Mouse (Mus musculus): ENCODE results near the gene Mvb12b. TPM values are rescaled to one million over a fixed set of nuclear protein-coding genes. Genes with fewer than 3 reads are reported as not detected.

Mvb12b gene
- polyA plus RNA-seq, 1 experiment from 2014 or later = 12.7 TPM

GRCm38 (mm10) chr2:33750611-33751010 lies 137.1 kb downstream of the Mvb12b start:
- Histone ChIP-seq H3K27me3 (no peaks in the 10 kb centered on the region), H3K9me3 (replicated peaks) (no peaks in the 10 kb centered on the region), H3K4me2 (no peak overlapping the region), H3K9ac (no peak overlapping the region), H3K4me3 (no peak overlapping the region), H3K27ac (no peak overlapping the region), H3K4me1 (replicated peaks) (peaks cover 41% of the 10 kb centered on the region), H3K36me3 (peaks cover 3% of the 10 kb centered on the region; the same call in 1 of the 2 replicates)
- ATAC-seq (replicated peaks; ENCODE audit: insufficient number of reproducible peaks, insufficient read depth, low FRiP score, low read depth) = no peak
- WGBS = 82% methylated on average over 7 of the region's 7 CpGs

GRCm38 (mm10) chr2:33746471-33746870 lies 141.3 kb downstream of the Mvb12b start:
- Histone ChIP-seq H3K27me3 (no peaks in the 10 kb centered on the region), H3K4me1 (replicated peaks) (peaks cover 10% of the 10 kb centered on the region), H3K9ac (no peak overlapping the region), H3K4me2 (no peak overlapping the region), H3K27ac (no peak overlapping the region), H3K36me3 (peaks cover 3% of the 10 kb centered on the region; the same call in 1 of the 2 replicates), H3K4me3 (no peak overlapping the region), H3K9me3 (replicated peaks) (no peaks in the 10 kb centered on the region)
- peak; percentile 56; the same call in 1 of the 2 replicates for ATAC-seq (replicated peaks; ENCODE audit: insufficient number of reproducible peaks, insufficient read depth, low FRiP score, low read depth)
- WGBS = 6% methylated on average over 5 of the region's 5 CpGs

GRCm38 (mm10) chr2:33745724-33746123 lies 142.0 kb downstream of the Mvb12b start:
- WGBS = 81% methylated on average over 5 of the region's 5 CpGs
- no peaks in the 10 kb centered on the region for H3K27me3 ChIP-seq
- no peak overlapping the region for H3K27ac ChIP-seq
- no peak for ATAC-seq (replicated peaks; ENCODE audit: insufficient number of reproducible peaks, insufficient read depth, low FRiP score, low read depth)
- peaks cover 3% of the 10 kb centered on the region; the same call in 1 of the 2 replicates for H3K36me3 ChIP-seq
- no peaks in the 10 kb centered on the region for H3K9me3 ChIP-seq (replicated peaks)
- no peak overlapping the region for H3K9ac ChIP-seq
- H3K4me2 ChIP-seq = no peak overlapping the region
- peaks cover 10% of the 10 kb centered on the region for H3K4me1 ChIP-seq (replicated peaks)
- H3K4me3 ChIP-seq = no peak overlapping the region

GRCm38 (mm10) chr2:33737128-33737527 lies 150.6 kb downstream of the Mvb12b start:
- ATAC-seq (replicated peaks; ENCODE audit: insufficient number of reproducible peaks, insufficient read depth, low FRiP score, low read depth) = no peak
- Histone ChIP-seq H3K4me1 (replicated peaks) (no peaks in the 10 kb centered on the region), H3K36me3 (peaks cover 4% of the 10 kb centered on the region; the same call in 1 of the 2 replicates), H3K27ac (no peak overlapping the region), H3K9ac (no peak overlapping the region), H3K4me2 (no peak overlapping the region), H3K9me3 (replicated peaks) (no peaks in the 10 kb centered on the region), H3K4me3 (no peak overlapping the region), H3K27me3 (no peaks in the 10 kb centered on the region)
- 49% methylated on average over 3 of the region's 3 CpGs for WGBS

- Histone ChIP-seq H3K9ac (no peak overlapping the region), H3K27me3 (no peaks in the 10 kb centered on the region), H3K4me3 (no peak overlapping the region), H3K9me3 (replicated peaks) (no peaks in the 10 kb centered on the region), H3K27ac (no peak overlapping the region), H3K4me1 (replicated peaks) (no peaks in the 10 kb centered on the region), H3K36me3 (peaks cover 8% of the 10 kb centered on the region; the same call in 1 of the 2 replicates), H3K4me2 (no peak overlapping the region)
- ATAC-seq (replicated peaks; ENCODE audit: insufficient number of reproducible peaks, insufficient read depth, low FRiP score, low read depth) = no peak
- WGBS = 2% methylated on average over 2 of the region's 2 CpGs
These were observed 151.0 kb downstream of the Mvb12b start for GRCm38 (mm10) chr2:33736722-33737121.

GRCm38 (mm10) chr2:33734781-33735485 lies 152.8 kb downstream of the Mvb12b start:
- H3K9ac ChIP-seq = no peak overlapping the region
- 35% methylated on average over 10 of the region's 10 CpGs for WGBS
- no peaks in the 10 kb centered on the region for H3K27me3 ChIP-seq
- H3K4me3 ChIP-seq = no peak overlapping the region
- H3K36me3 ChIP-seq = peaks cover 8% of the 10 kb centered on the region; the same call in 1 of the 2 replicates
- no peaks in the 10 kb centered on the region for H3K9me3 ChIP-seq (replicated peaks)
- no peak overlapping the region for H3K27ac ChIP-seq
- no peaks in the 10 kb centered on the region for H3K4me1 ChIP-seq (replicated peaks)
- no peak overlapping the region for H3K4me2 ChIP-seq
- no peak for ATAC-seq (replicated peaks; ENCODE audit: insufficient number of reproducible peaks, insufficient read depth, low FRiP score, low read depth)

- no peak overlapping the region for H3K4me3 ChIP-seq
- no peak overlapping the region for H3K4me2 ChIP-seq
- ATAC-seq (replicated peaks; ENCODE audit: insufficient number of reproducible peaks, insufficient read depth, low FRiP score, low read depth) = no peak
- 36% methylated on average over 5 of the region's 5 CpGs for WGBS
- no peak overlapping the region for H3K27ac ChIP-seq
- peaks cover 8% of the 10 kb centered on the region; the same call in 1 of the 2 replicates for H3K36me3 ChIP-seq
- H3K27me3 ChIP-seq = no peaks in the 10 kb centered on the region
- no peak overlapping the region for H3K9ac ChIP-seq
- H3K4me1 ChIP-seq (replicated peaks) = peaks cover 8% of the 10 kb centered on the region
- no peaks in the 10 kb centered on the region for H3K9me3 ChIP-seq (replicated peaks)
These were observed 158.0 kb downstream of the Mvb12b start for GRCm38 (mm10) chr2:33729701-33730100.

- Histone ChIP-seq H3K36me3 (peaks cover 4% of the 10 kb centered on the region; the same call in 1 of the 2 replicates), H3K4me1 (replicated peaks) (peaks cover 8% of the 10 kb centered on the region), H3K27ac (no peak overlapping the region), H3K4me2 (no peak overlapping the region), H3K27me3 (no peaks in the 10 kb centered on the region), H3K9me3 (replicated peaks) (no peaks in the 10 kb centered on the region), H3K4me3 (no peak overlapping the region), H3K9ac (no peak overlapping the region)
- WGBS = 37% methylated on average over 6 of the region's 6 CpGs
- ATAC-seq (replicated peaks; ENCODE audit: insufficient number of reproducible peaks, insufficient read depth, low FRiP score, low read depth) = no peak
These were observed 160.5 kb downstream of the Mvb12b start for GRCm38 (mm10) chr2:33727199-33727598.

- no peaks in the 10 kb centered on the region for H3K9me3 ChIP-seq (replicated peaks)
- 28% methylated on average over 9 of the region's 9 CpGs for WGBS
- no peak for ATAC-seq (replicated peaks; ENCODE audit: insufficient number of reproducible peaks, insufficient read depth, low FRiP score, low read depth)
These were observed 167.3 kb downstream of the Mvb12b start for GRCm38 (mm10) chr2:33720380-33720898.

GRCm38 (mm10) chr2:33719339-33720066 lies 168.2 kb downstream of the Mvb12b start:
- H3K4me3 ChIP-seq = no peak overlapping the region
- 44% methylated on average over 12 of the region's 12 CpGs for WGBS
- peaks cover 17% of the 10 kb centered on the region for H3K4me1 ChIP-seq (replicated peaks)
- H3K9me3 ChIP-seq (replicated peaks) = no peaks in the 10 kb centered on the region
- no peaks in the 10 kb centered on the region for H3K36me3 ChIP-seq
- H3K9ac ChIP-seq = no peak overlapping the region
- H3K27ac ChIP-seq = no peak overlapping the region
- ATAC-seq (replicated peaks; ENCODE audit: insufficient number of reproducible peaks, insufficient read depth, low FRiP score, low read depth) = no peak
- peaks cover 38% of the 10 kb centered on the region for H3K27me3 ChIP-seq
- H3K4me2 ChIP-seq = no peak overlapping the region

More at GRCm38 (mm10) chr2:33720380-33720898, 167.3 kb downstream of the Mvb12b start:
- H3K27me3 ChIP-seq = peaks cover 31% of the 10 kb centered on the region
- no peaks in the 10 kb centered on the region for H3K36me3 ChIP-seq
- H3K9ac ChIP-seq = no peak overlapping the region
- H3K4me2 ChIP-seq = no peak overlapping the region
- no peak overlapping the region for H3K4me3 ChIP-seq
- H3K4me1 ChIP-seq (replicated peaks) = peaks cover 17% of the 10 kb centered on the region
- no peak overlapping the region for H3K27ac ChIP-seq

GRCm38 (mm10) chr2:33718561-33718960 lies 169.2 kb downstream of the Mvb12b start:
- H3K27ac ChIP-seq = no peak overlapping the region
- H3K4me2 ChIP-seq = no peak overlapping the region
- H3K4me3 ChIP-seq = no peak overlapping the region
- WGBS = 70% methylated on average over 6 of the region's 6 CpGs
- H3K9ac ChIP-seq = no peak overlapping the region
- no peaks in the 10 kb centered on the region for H3K36me3 ChIP-seq
- peaks cover 17% of the 10 kb centered on the region for H3K4me1 ChIP-seq (replicated peaks)
- peaks cover 38% of the 10 kb centered on the region for H3K27me3 ChIP-seq
- no peaks in the 10 kb centered on the region for H3K9me3 ChIP-seq (replicated peaks)
- no peak for ATAC-seq (replicated peaks; ENCODE audit: insufficient number of reproducible peaks, insufficient read depth, low FRiP score, low read depth)

Data from heart, embryonic 15.5 days (tissue).